In genomic region chr15:38601436-38601835, GRCm38 (mm10) we compare ENCODE assay signal across 8 mouse cellular contexts.
DNase-seq lines count a peak whose midpoint lies in the region; ATAC-seq lines count a peak whose summit lies in the region.
"Had no signal": no experiment of that assay in that cellular context is flagged by ENCODE, and none has a peak within 500 bp of the region (broad histone marks: within the 10 kb centered on the region; RNA-seq: fewer than 3 reads in every experiment).

No protein-coding gene starts in this region.

- DNase-seq in 416B (ENCODE audit: low read depth): peak; percentile 88
- peak; percentile 32 for DNase-seq in B cell, adult 2 months
- no peak for DNase-seq in cerebellum, adult 18-20 months
- no peak for DNase-seq in urinary bladder, postnatal 36 days (ENCODE audit: low spot score in 2 of 2)
- DNase-seq: liver, embryonic 13.5 days had no signal

- peak; percentile 57 for ATAC-seq in granulocyte monocyte progenitor cell, adult 5-6 weeks (replicated peaks; ENCODE audit: poor library complexity, severe bottlenecking)
- ATAC-seq in megakaryocyte, adult 5-6 weeks (ENCODE audit: poor library complexity, severe bottlenecking): peak; percentile 65
- ATAC-seq in cerebellum, adult (ENCODE audit: insufficient number of reproducible peaks, low FRiP score, low TSS enrichment): no peak

Comparison
In these comparisons a context has a peak if more than half of its experiments do, and no peak if none do; other contexts are left out.
1. DNase-seq: peak in 416B (single experiment) and B cell, adult 2 months (2 of 2); none in cerebellum, adult 18-20 months (0 of 2) and urinary bladder, postnatal 36 days (0 of 2).